Mouse (Mus musculus) liver, adult 2 months (tissue): ENCODE measurements at regions not wholly inside any gene's neighbourhood (a gene's known extent, or its start where the extent isn't known, plus 50 kb on each side); places are given as distances from the start of the nearest gene placed in this dataset.
A peak's percentile ranks its signal among the peaks of the same experiment; 100 is the strongest.

Experiments used
- DNase-seq: peaks from one replicate; pipeline ENCODE4 v3.0.0-alpha.2; 2011; ENCODE audit warnings: low read depth, low spot score; ENCODE audit errors: extremely low read depth
- H3K27ac ChIP-seq: fragments of 200-500 bp; replicated peaks from 2 replicates; pipeline ENCODE4 v1.5.1; 2012; ENCODE audit warnings: low read depth, mild to moderate bottlenecking, control low read depth, inconsistent platforms, low read length; ENCODE audit not compliant: insufficient read depth
- H3K27me3 ChIP-seq: fragments of 200-500 bp; 2 replicates; pipeline ENCODE4 v1.6.1; 2012; ENCODE audit warnings: mild to moderate bottlenecking, moderate library complexity, low read length, inconsistent platforms; ENCODE audit not compliant: control insufficient read depth, insufficient read depth
- H3K36me3 ChIP-seq: fragments of 200-500 bp; 2 replicates; pipeline ENCODE4 v1.6.1; 2012; ENCODE audit warnings: low read length, inconsistent platforms; ENCODE audit not compliant: control insufficient read depth, insufficient read depth
- H3K4me1 ChIP-seq: fragments of 200-500 bp; 2 replicates; pipeline ENCODE4 v1.6.1; 2011; ENCODE audit warnings: low read length; ENCODE audit not compliant: control insufficient read depth, insufficient read depth
- H3K4me3 ChIP-seq: fragments of 200-500 bp; 2 replicates; pipeline ENCODE4 v1.5.1; 2011; ENCODE audit warnings: low read depth, mild to moderate bottlenecking, control low read depth, low read length, moderate library complexity; ENCODE audit not compliant: insufficient read depth
- H3K79me2 ChIP-seq: fragments of 200-500 bp; 2 replicates; pipeline ENCODE4 v1.6.1; 2012; ENCODE audit warnings: inconsistent platforms, mild to moderate bottlenecking, low read length, moderate library complexity; ENCODE audit not compliant: control insufficient read depth, insufficient read depth
- H3K9ac ChIP-seq: fragments of 200-500 bp; 2 replicates; pipeline ENCODE4 v1.6.1; 2012; ENCODE audit warnings: low read depth, mild to moderate bottlenecking, control low read depth, inconsistent platforms, low read length
- CTCF ChIP-seq: fragments of 200-500 bp; IDR thresholded peaks from 2 replicates; pipeline ENCODE4 v1.5.1; 2011; ENCODE audit warnings: low read depth, low read length, control low read depth
- POLR2A ChIP-seq: fragments of 200-500 bp; IDR thresholded peaks from 2 replicates; pipeline ENCODE4 v1.6.1; 2011; ENCODE audit warnings: low read length, control low read depth; ENCODE audit not compliant: insufficient read depth; ENCODE audit errors: extremely low read depth
- WGBS: fragments of 180-500 bp; shearing (Covaris S2); methylation state at CpG from one replicate; pipeline ENCODE4 v1.1.7; 2018; 5-methylcytosine and 5-hydroxymethylcytosine counted together

GRCm38 (mm10) chr19:6651192-6651591, 108.4 kb upstream of the Slc22a12 start:
- H3K4me3 ChIP-seq = no peak overlapping the region
- no peaks in the 10 kb centered on the region for H3K79me2 ChIP-seq
- H3K27me3 ChIP-seq = no peaks in the 10 kb centered on the region
- H3K4me1 ChIP-seq = no peaks in the 10 kb centered on the region
- no peak overlapping the region for H3K9ac ChIP-seq
- DNase-seq = no peak
- H3K27ac ChIP-seq = no peak overlapping the region
- no peak for TF ChIP-seq CTCF
- WGBS = 64% methylated on average over 5 of the region's 5 CpGs
- no peaks in the 10 kb centered on the region for H3K36me3 ChIP-seq

- no peak for TF ChIP-seq POLR2A
- TF ChIP-seq CTCF = no peak
- H3K36me3 ChIP-seq = no peaks in the 10 kb centered on the region
- H3K4me3 ChIP-seq = no peak overlapping the region
- H3K27me3 ChIP-seq = no peaks in the 10 kb centered on the region
- H3K79me2 ChIP-seq = no peaks in the 10 kb centered on the region
- WGBS = 80% methylated on average over 4 of the region's 4 CpGs
- H3K9ac ChIP-seq = no peak overlapping the region
- H3K27ac ChIP-seq = no peak overlapping the region
- H3K4me1 ChIP-seq = no peaks in the 10 kb centered on the region
- no peak for DNase-seq
Observed at GRCm38 (mm10) chr19:6649885-6650284, 107.1 kb upstream of the Slc22a12 start.

- WGBS = 85% methylated on average over 4 of the region's 4 CpGs
- TF ChIP-seq CTCF (no peak), POLR2A (no peak)
- H3K27me3 ChIP-seq = no peaks in the 10 kb centered on the region
Observed at GRCm38 (mm10) chr19:6647686-6648085, 104.9 kb upstream of the Slc22a12 start.

GRCm38 (mm10) chr19:6647216-6647615, 104.4 kb upstream of the Slc22a12 start:
- 93% methylated on average over 3 of the region's 3 CpGs for WGBS
- TF ChIP-seq CTCF (no peak), POLR2A (no peak)
- Histone ChIP-seq H3K4me1 (no peaks in the 10 kb centered on the region), H3K27me3 (no peaks in the 10 kb centered on the region), H3K79me2 (no peaks in the 10 kb centered on the region), H3K4me3 (no peak overlapping the region), H3K9ac (no peak overlapping the region), H3K27ac (no peak overlapping the region), H3K36me3 (no peaks in the 10 kb centered on the region)
- no peak for DNase-seq

More at GRCm38 (mm10) chr19:6647686-6648085, 104.9 kb upstream of the Slc22a12 start:
- Histone ChIP-seq H3K79me2 (no peaks in the 10 kb centered on the region), H3K9ac (no peak overlapping the region), H3K4me3 (no peak overlapping the region), H3K4me1 (no peaks in the 10 kb centered on the region), H3K27ac (no peak overlapping the region), H3K36me3 (no peaks in the 10 kb centered on the region)
- DNase-seq = no peak

GRCm38 (mm10) chr19:6645912-6646311, 103.1 kb upstream of the Slc22a12 start:
- no peaks in the 10 kb centered on the region for H3K36me3 ChIP-seq
- H3K79me2 ChIP-seq = no peaks in the 10 kb centered on the region
- no peaks in the 10 kb centered on the region for H3K4me1 ChIP-seq
- no peaks in the 10 kb centered on the region for H3K27me3 ChIP-seq
- DNase-seq = peak; percentile 19
- H3K27ac ChIP-seq = no peak overlapping the region
- H3K4me3 ChIP-seq = no peak overlapping the region
- TF ChIP-seq CTCF = no peak
- no peak for TF ChIP-seq POLR2A
- H3K9ac ChIP-seq = no peak overlapping the region
- WGBS = 78% methylated on average over 6 of the region's 6 CpGs

GRCm38 (mm10) chr19:6644871-6645270, 102.0 kb upstream of the Slc22a12 start:
- H3K36me3 ChIP-seq = no peaks in the 10 kb centered on the region
- no peaks in the 10 kb centered on the region for H3K79me2 ChIP-seq
- no peak overlapping the region for H3K4me3 ChIP-seq
- DNase-seq = no peak
- H3K9ac ChIP-seq = no peak overlapping the region
- H3K27me3 ChIP-seq = 0 out of 2 replicates have a peak, but pooled peaks cover 2% of the 10 kb centered on the region
- H3K4me1 ChIP-seq = no peaks in the 10 kb centered on the region
- WGBS = 86% methylated on average over 6 of the region's 6 CpGs
- TF ChIP-seq POLR2A (no peak), CTCF (no peak)
- no peak overlapping the region for H3K27ac ChIP-seq

- Histone ChIP-seq H3K27ac (no peak overlapping the region), H3K4me3 (no peak overlapping the region), H3K9ac (no peak overlapping the region), H3K36me3 (no peaks in the 10 kb centered on the region), H3K79me2 (no peaks in the 10 kb centered on the region), H3K4me1 (no peaks in the 10 kb centered on the region), H3K27me3 (0 out of 2 replicates have a peak, but pooled peaks cover 2% of the 10 kb centered on the region)
- 75% methylated on average over 7 of the region's 7 CpGs for WGBS
- TF ChIP-seq CTCF = no peak
- no peak for TF ChIP-seq POLR2A
- DNase-seq = no peak
Observed at GRCm38 (mm10) chr19:6639681-6640080, 96.8 kb upstream of the Slc22a12 start.
